Comparison of ENCODE assay signal across 18 mouse cellular contexts in the genomic region with DNA sequence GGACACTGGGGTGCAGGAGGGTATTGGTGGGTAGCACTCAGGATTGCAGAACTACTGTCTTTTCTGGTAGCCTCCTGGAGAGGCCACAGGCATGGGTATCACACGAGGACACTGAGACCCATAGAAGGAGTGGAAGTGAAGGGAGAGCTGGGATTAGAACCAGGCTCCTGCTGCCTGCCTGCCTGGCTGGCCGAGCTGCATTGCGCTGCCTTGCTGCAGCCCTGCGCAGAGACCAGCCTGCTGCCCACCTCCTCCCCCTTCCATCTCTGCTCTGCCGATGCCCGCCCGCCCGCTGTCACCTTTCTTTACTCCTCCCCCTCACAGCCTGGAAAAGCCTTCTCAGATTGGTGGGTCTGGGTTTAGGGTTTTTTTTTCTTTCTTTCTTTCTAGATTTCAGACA. TPM values are rescaled to one million over a fixed set of nuclear protein-coding genes. Genes with fewer than 3 reads are reported as not detected.
A peak's percentile ranks its signal among the peaks of the same experiment; 100 is the strongest.
DNase-seq lines count a peak whose midpoint lies in the region; ATAC-seq and TF ChIP-seq lines count a peak whose summit lies in the region.
"Had no signal": no experiment of that assay in that cellular context is flagged by ENCODE, and none has a peak within 500 bp of the region (broad histone marks: within the 10 kb centered on the region; RNA-seq: fewer than 3 reads in every experiment).

No protein-coding gene starts in this region.

- no peak; the same call in 1 of the 2 replicates for TF ChIP-seq POLR2A in cortical plate, adult 2 months (IDR thresholded peaks at IDR 0.05; ENCODE audit: extremely low read depth, insufficient read depth, low read length)

- peak overlapping the region; percentile 89 for H3K27ac ChIP-seq in gastrocnemius, adult 2 months
- H3K27ac ChIP-seq in cortical plate, adult 2 months (ENCODE audit: insufficient read depth, low read length): peak overlapping the region; percentile 9; the same call in 1 of the 2 replicates
- peak overlapping the region; percentile 50; the same call in 1 of the 2 replicates for H3K27ac ChIP-seq in midbrain, embryonic 16.5 days (ENCODE audit: low read length)
- no peak overlapping the region for H3K27ac ChIP-seq in liver, embryonic 12.5 days
- H3K27ac ChIP-seq: liver, embryonic 13.5 days had no signal

- intact Hi-C loops in gastrocnemius, adult 2 months (cut with DNase I): no loop called here

- ATAC-seq in midbrain, embryonic 16.5 days: 0 out of 2 replicates have a peak, but pooled peaks have one; percentile 9
- ATAC-seq in liver, embryonic 12.5 days: no peak

- H3K4me3 ChIP-seq in gastrocnemius, adult 2 months: peak overlapping the region; percentile 82
- peak overlapping the region; percentile 81 for H3K4me3 ChIP-seq in cortical plate, adult 2 months (ENCODE audit: insufficient read depth, low read length)
- H3K4me3 ChIP-seq in midbrain, embryonic 16.5 days (ENCODE audit: low read depth, low read length): peak overlapping the region; percentile 92
- no peak overlapping the region for H3K4me3 ChIP-seq in liver, embryonic 12.5 days
- H3K4me3 ChIP-seq: liver, embryonic 13.5 days had no signal

- peak overlapping the region; percentile 91 for H3K4me2 ChIP-seq in midbrain, embryonic 16.5 days (ENCODE audit: low read length)
- H3K4me2 ChIP-seq in liver, embryonic 12.5 days: no peak overlapping the region
- H3K4me2 ChIP-seq: liver, embryonic 13.5 days had no signal

- no peaks in the 10 kb centered on the region for H3K9me3 ChIP-seq in midbrain, embryonic 16.5 days (replicated peaks; ENCODE audit: control insufficient read depth, low read length, poor library complexity, severe bottlenecking)
- no peaks in the 10 kb centered on the region for H3K9me3 ChIP-seq in liver, embryonic 12.5 days (replicated peaks)
- H3K9me3 ChIP-seq: liver, embryonic 13.5 days had no signal

- peaks cover 4% of the 10 kb centered on the region for H3K4me1 ChIP-seq in cortical plate, adult 2 months (ENCODE audit: control insufficient read depth, insufficient read depth, low read length)
- H3K4me1 ChIP-seq in midbrain, embryonic 16.5 days (ENCODE audit: control insufficient read depth, insufficient read depth, low read length): peaks cover 43% of the 10 kb centered on the region
- peaks cover 17% of the 10 kb centered on the region; the same call in 1 of the 2 replicates for H3K4me1 ChIP-seq in liver, embryonic 12.5 days
- H3K4me1 ChIP-seq: liver, embryonic 13.5 days had no signal

- WGBS in midbrain, embryonic 16.5 days: 25% methylated on average over 7 of the region's 8 CpGs
- 59% methylated on average over 8 of the region's 8 CpGs for WGBS in liver, embryonic 12.5 days (ENCODE audit: insufficient replicate concordance)

- H3K36me3 ChIP-seq in midbrain, embryonic 16.5 days (ENCODE audit: control insufficient read depth, insufficient read depth, low read length): no peaks in the 10 kb centered on the region
- no peaks in the 10 kb centered on the region for H3K36me3 ChIP-seq in liver, embryonic 12.5 days
- H3K36me3 ChIP-seq: liver, embryonic 13.5 days had no signal

- peaks cover under 1% of the 10 kb centered on the region; the same call in 1 of the 2 replicates for H3K27me3 ChIP-seq in midbrain, embryonic 16.5 days (ENCODE audit: control insufficient read depth, insufficient read depth, low read depth, low read length)
- H3K27me3 ChIP-seq in liver, embryonic 12.5 days (replicated peaks): peaks cover 55% of the 10 kb centered on the region

- peak overlapping the region; percentile 65 for H3K9ac ChIP-seq in midbrain, embryonic 16.5 days (ENCODE audit: low read depth, low read length)
- no peak overlapping the region for H3K9ac ChIP-seq in liver, embryonic 12.5 days
- H3K9ac ChIP-seq: liver, embryonic 13.5 days had no signal

- TF ChIP-seq CTCF in gastrocnemius, adult 2 months (IDR thresholded peaks at IDR 0.05): no peak
- TF ChIP-seq CTCF in cortical plate, adult 2 months (IDR thresholded peaks at IDR 0.05; ENCODE audit: extremely low read depth, insufficient read depth, low read length): no peak

- DNase-seq in gastrocnemius, adult 2 months: peak; percentile 32
- no peak for DNase-seq in gastrocnemius, postnatal 25 days
- DNase-seq in cerebellum, adult 18-20 months: peak; percentile 56
- no peak for DNase-seq in embryo, embryonic 9.5 days (ENCODE audit: extremely low spot score)
- DNase-seq in urinary bladder, postnatal 4 days (ENCODE audit: low spot score in 2 of 2): no peak
- DNase-seq: adrenal gland, postnatal 10 days; B cell, adult 2 months; heart, adult 18-20 months; heart, postnatal 14 days; kidney, adult 18-20 months; kidney, postnatal 4 days; liver, embryonic 13.5 days; lung, postnatal 10 days had no signal

RNA-seq across cellular contexts. Expression of gene Kcnc1, which starts 4.0 kb away (rescaled TPM):
- total RNA-seq in gastrocnemius, adult 2 months (2021): 10 to 100 TPM; 38.9 to 66.6 TPM
- total RNA-seq in gastrocnemius, postnatal 25 days (2021): 10 to 100 TPM; 50.0 to 65.5 TPM
- polyA plus RNA-seq in cortical plate, adult 2 months (2012; rRNA removed): 80.3 and 85.7 TPM in 2 replicates
- polyA plus RNA-seq in midbrain, embryonic 16.5 days (2015; fragmentation: Nextera tagmentation; extraction: Ambion mirVana): 10.1 and 11.4 TPM in 2 replicates
- 0.10 and 0.17 TPM in 2 replicates for polyA plus RNA-seq in liver, embryonic 12.5 days (2016; fragmentation: Nextera tagmentation; extraction: Ambion mirVana)

RNA-seq across cellular contexts. Expression of gene Myod1, which starts 24.1 kb away (rescaled TPM):
- total RNA-seq in gastrocnemius, adult 2 months (2021): 10 to 100 TPM; 17.3 to 21.3 TPM
- total RNA-seq in gastrocnemius, postnatal 25 days (2021): 10 to 100 TPM; 17.7 to 17.8 TPM
- polyA plus RNA-seq in cortical plate, adult 2 months (2012; rRNA removed): 0.10 and 0.25 TPM in 2 replicates
- 0.19 TPM in 1 of 2 replicates, not detected in the other for polyA plus RNA-seq in midbrain, embryonic 16.5 days (2015; fragmentation: Nextera tagmentation; extraction: Ambion mirVana)
- 0.36 and 1.4 TPM in 2 replicates for polyA plus RNA-seq in liver, embryonic 12.5 days (2016; fragmentation: Nextera tagmentation; extraction: Ambion mirVana)
- total RNA-seq: ES-E14; heart, adult 18-20 months; heart, postnatal 14 days; left cerebral cortex, postnatal 14 days had no signal

Comparison
In these comparisons a context has a peak if more than half of its experiments do, and no peak if none do; other contexts are left out.
1. DNase-seq: peak in gastrocnemius, adult 2 months (single experiment) and cerebellum, adult 18-20 months (2 of 2); none in gastrocnemius, postnatal 25 days (single experiment), embryo, embryonic 9.5 days (single experiment) and urinary bladder, postnatal 4 days (0 of 2).